Mouse (Mus musculus) MEL (cell line): ENCODE measurements at regions not wholly inside any gene's neighbourhood (a gene's known extent, or its start where the extent isn't known, plus 50 kb on each side); places are given as distances from the start of the nearest gene placed in this dataset.

Experiments
- EP300 ChIP-seq, 2 experiments: IDR thresholded peaks; 2 replicates each; pipeline ENCODE4 v1.6.1; 2011; ENCODE audit warnings: improper control_type of control experiment in 2 of 2, low read length in 2 of 2, low read depth in 1 of 2, mild to moderate bottlenecking in 1 of 2
- ETS1 ChIP-seq: IDR thresholded peaks from 2 replicates; pipeline ENCODE4 v1.6.1; 2012; ENCODE audit warnings: low read depth, mild to moderate bottlenecking, inconsistent platforms, low read length, improper control_type of control experiment, moderate library complexity
- HCFC1 ChIP-seq: IDR thresholded peaks from 2 replicates; pipeline ENCODE4 v1.6.1; 2012; ENCODE audit warnings: low read depth, mild to moderate bottlenecking, inconsistent platforms, low read length, improper control_type of control experiment, moderate library complexity
- POLR2A ChIP-seq, 2 experiments: IDR thresholded peaks; 2 replicates each; pipeline ENCODE4 v1.6.1; 2011 to 2012; ENCODE audit warnings: low read length in 2 of 2, mild to moderate bottlenecking in 2 of 2, control low read depth in 1 of 2, improper control_type of control experiment in 1 of 2, low read depth in 1 of 2, moderate library complexity in 1 of 2; ENCODE audit not compliant: control insufficient read depth in 1 of 2, insufficient read depth in 1 of 2, poor library complexity in 1 of 2

DNA sequence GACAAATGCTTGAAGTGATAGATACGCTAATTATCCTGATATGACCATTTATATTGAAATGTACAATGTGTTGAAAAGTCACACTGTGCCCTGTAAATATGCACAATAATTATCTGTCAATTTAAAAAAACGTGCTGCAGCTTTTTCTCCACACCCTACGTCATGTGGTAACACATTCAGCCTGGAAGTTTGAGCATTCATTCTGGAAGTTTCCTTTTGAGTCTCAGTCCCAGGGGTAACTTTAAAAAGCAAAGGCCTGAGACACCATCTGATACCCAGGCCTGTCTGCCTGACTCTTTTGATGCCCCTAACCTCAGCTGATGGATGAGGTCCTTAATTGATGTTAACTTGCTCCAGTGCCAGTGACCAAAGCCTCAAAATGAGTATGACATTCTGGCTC, 141.7 kb upstream of the Spdye4c start:
- TF ChIP-seq EP300 (IDR thresholded peaks at IDR 0.05; ENCODE audit: low read depth in 1 of 2, low read length in 2 of 2) (no peak), POLR2A (IDR thresholded peaks at IDR 0.05; ENCODE audit: control insufficient read depth in 1 of 2, insufficient read depth in 1 of 2, low read depth in 1 of 2, low read length in 2 of 2, poor library complexity in 1 of 2) (no peak), ETS1 (no peak), HCFC1 (no peak)
